Mouse (Mus musculus) erythroblast, embryonic 14.5 days (primary cell): ENCODE data around the gene Eed.

ENCODE experiments used
- GATA1 ChIP-seq: IDR thresholded peaks from 2 replicates; pipeline ENCODE4 v1.6.1; 2012; ENCODE audit warnings: low read length, inconsistent platforms, mixed read lengths
- TAL1 ChIP-seq: IDR thresholded peaks from 3 replicates; pipeline ENCODE4 v1.6.1; 2012; ENCODE audit warnings: low read length, inconsistent platforms, mixed read lengths

- TF ChIP-seq GATA1 = no peak
- TF ChIP-seq TAL1 = no peak
These were observed 31.4 kb downstream of the Eed start for GRCm38 (mm10) chr7:89949403-89949802.
